Mouse (Mus musculus): ENCODE measurements around the gene Lsm6.

- TF ChIP-seq GATA1 (IDR thresholded peaks at IDR 0.05; ENCODE audit: low read length) (no peak), TAL1 (IDR thresholded peaks at IDR 0.05; ENCODE audit: low read length) (no peak)
Measured at GRCm38 (mm10) chr8:78812446-78812845, 8.5 kb downstream of the Lsm6 start.
